15 mouse cellular contexts compared by ENCODE assay signal in genomic region chr15:37062585-37062984, GRCm38 (mm10). TPM values are rescaled to one million over a fixed set of nuclear protein-coding genes. Genes with fewer than 3 reads are reported as not detected.
DNase-seq lines count a peak whose midpoint lies in the region.
"Had no signal": no experiment of that assay in that cellular context is flagged by ENCODE, and none has a peak within 500 bp of the region (broad histone marks: within the 10 kb centered on the region; RNA-seq: fewer than 3 reads in every experiment).

No protein-coding gene starts in this region.

- no peak overlapping the region for H3K4me3 ChIP-seq in heart, embryonic 10.5 days
- H3K4me3 ChIP-seq: liver, embryonic 13.5 days; midbrain, embryonic 12.5 days; stomach, embryonic 15.5 days had no signal

- no peak overlapping the region for H3K27ac ChIP-seq in heart, embryonic 10.5 days
- H3K27ac ChIP-seq: liver, embryonic 13.5 days; midbrain, embryonic 12.5 days; stomach, embryonic 15.5 days had no signal

- no peaks in the 10 kb centered on the region for H3K36me3 ChIP-seq in heart, embryonic 10.5 days
- H3K36me3 ChIP-seq: liver, embryonic 13.5 days; midbrain, embryonic 12.5 days; stomach, embryonic 15.5 days had no signal

- no peaks in the 10 kb centered on the region; the same call in 1 of the 2 replicates for H3K27me3 ChIP-seq in heart, embryonic 10.5 days (ENCODE audit: insufficient read depth, poor library complexity, severe bottlenecking)
- H3K27me3 ChIP-seq: liver, embryonic 13.5 days; midbrain, embryonic 12.5 days; stomach, embryonic 15.5 days had no signal

- 89% methylated on average over 7 of the region's 7 CpGs for WGBS in heart, embryonic 10.5 days

- peak; percentile 5 for DNase-seq in heart, embryonic 10.5 days (ENCODE audit: low spot score)
- no peak for DNase-seq in heart, adult 9 months (ENCODE audit: low spot score in 2 of 2)
- peak; percentile 63 for DNase-seq in right cerebral cortex, adult 18-20 months
- no peak for DNase-seq in right cerebral cortex, postnatal 4 days
- DNase-seq in layer of hippocampus, postnatal 36 days: peak; percentile 44 to 48
- DNase-seq in right cerebral cortex, postnatal 36 days (ENCODE audit: low spot score in 2 of 2): peak; percentile 36 to 47
- no peak for DNase-seq in kidney, adult 8-10 months
- no peak for DNase-seq in embryo, embryonic 10 days (ENCODE audit: low spot score)
- DNase-seq: cerebellum, adult 2 months; heart, postnatal 36 days; kidney, adult 9 months; liver, embryonic 13.5 days; lung, postnatal 14 days had no signal

- no peaks in the 10 kb centered on the region for H3K9me3 ChIP-seq in heart, embryonic 10.5 days
- H3K9me3 ChIP-seq: liver, embryonic 13.5 days; midbrain, embryonic 12.5 days; stomach, embryonic 15.5 days had no signal

- peaks cover 4% of the 10 kb centered on the region; the same call in 1 of the 2 replicates for H3K4me1 ChIP-seq in heart, embryonic 10.5 days
- H3K4me1 ChIP-seq: liver, embryonic 13.5 days; midbrain, embryonic 12.5 days; stomach, embryonic 15.5 days had no signal

RNA-seq across cellular contexts. Expression of gene Zfp706, which starts 55.0 kb away (rescaled TPM):
- 456 and 495 TPM in 2 replicates for polyA plus RNA-seq in heart, embryonic 10.5 days (2016; fragmentation: Nextera tagmentation; extraction: Ambion mirVana)
- total RNA-seq in layer of hippocampus, postnatal 36 days (2021): 100 to 1,000 TPM; 262 to 279 TPM

Comparison
In these comparisons a context has a peak if more than half of its experiments do, and no peak if none do; other contexts are left out.
1. DNase-seq: peak in heart, embryonic 10.5 days (single experiment), right cerebral cortex, adult 18-20 months (single experiment), layer of hippocampus, postnatal 36 days (2 of 2) and right cerebral cortex, postnatal 36 days (2 of 2); none in heart, adult 9 months (0 of 2), right cerebral cortex, postnatal 4 days (single experiment), kidney, adult 8-10 months (0 of 2) and embryo, embryonic 10 days (single experiment).